In the genomic region with DNA sequence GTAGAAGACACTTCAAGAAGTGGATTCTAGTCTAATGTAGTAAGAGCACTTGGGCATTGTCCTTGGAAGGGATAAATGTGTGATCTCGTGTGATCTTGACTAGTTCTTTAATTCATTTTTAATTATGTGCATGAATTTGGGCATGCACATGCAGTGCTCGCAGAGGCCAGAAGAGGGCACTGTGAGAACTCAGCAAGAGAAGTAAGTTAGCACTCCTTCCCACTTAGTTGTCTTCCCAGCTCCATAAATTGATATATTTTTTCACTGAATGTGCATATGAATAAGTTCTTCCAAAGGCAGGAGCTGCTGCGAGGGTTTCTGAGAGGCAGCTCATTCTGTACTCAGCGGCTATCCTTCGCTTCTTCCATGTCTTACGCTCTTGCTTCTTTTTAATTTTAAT, we compare ENCODE assay signal across 9 mouse cellular contexts. TPM values are rescaled to one million over a fixed set of nuclear protein-coding genes. Genes with fewer than 3 reads are reported as not detected.
DNase-seq lines count a peak whose midpoint lies in the region; ATAC-seq lines count a peak whose summit lies in the region.
"Had no signal": no experiment of that assay in that cellular context is flagged by ENCODE, and none has a peak within 500 bp of the region (broad histone marks: within the 10 kb centered on the region; RNA-seq: fewer than 3 reads in every experiment).

No protein-coding gene starts in this region.

- no peaks in the 10 kb centered on the region for H3K27me3 ChIP-seq in neural tube, embryonic 15.5 days (replicated peaks)
- no peaks in the 10 kb centered on the region for H3K27me3 ChIP-seq in limb, embryonic 11.5 days (ENCODE audit: control insufficient read depth, insufficient read depth, low read length)

- H3K36me3 ChIP-seq in neural tube, embryonic 15.5 days = no peaks in the 10 kb centered on the region
- no peaks in the 10 kb centered on the region for H3K36me3 ChIP-seq in limb, embryonic 11.5 days (ENCODE audit: control insufficient read depth, insufficient read depth, low read length)

- 35% methylated on average over 6 of the region's 6 CpGs for WGBS in neural tube, embryonic 15.5 days
- whole genome bisulfite sequencing in limb, embryonic 11.5 days = 42% methylated on average over 6 of the region's 6 CpGs

- no peak for ATAC-seq in neural tube, embryonic 15.5 days (ENCODE audit: low FRiP score)
- ATAC-seq in limb, embryonic 11.5 days (ENCODE audit: insufficient number of reproducible peaks, low FRiP score, low TSS enrichment, low read depth) = no peak
- no peak for ATAC-seq in erythroblast, adult 5-6 weeks (replicated peaks; ENCODE audit: low FRiP score, poor library complexity, severe bottlenecking)

- no peak overlapping the region for H3K9ac ChIP-seq in neural tube, embryonic 15.5 days (replicated peaks)
- H3K9ac ChIP-seq in limb, embryonic 11.5 days (ENCODE audit: low read length) = no peak overlapping the region

- no peak overlapping the region for H3K4me2 ChIP-seq in neural tube, embryonic 15.5 days
- no peak overlapping the region for H3K4me2 ChIP-seq in limb, embryonic 11.5 days (ENCODE audit: low read depth, severe bottlenecking)

- peaks cover 15% of the 10 kb centered on the region for H3K4me1 ChIP-seq in neural tube, embryonic 15.5 days
- H3K4me1 ChIP-seq in limb, embryonic 11.5 days (ENCODE audit: control insufficient read depth, insufficient read depth, low read length) = no peaks in the 10 kb centered on the region

- no peaks in the 10 kb centered on the region for H3K9me3 ChIP-seq in neural tube, embryonic 15.5 days (replicated peaks)
- no peaks in the 10 kb centered on the region for H3K9me3 ChIP-seq in limb, embryonic 11.5 days (ENCODE audit: control insufficient read depth, low read length)

- peak; percentile 72 for DNase-seq in neural tube, embryonic 10.5 days (ENCODE audit: extremely low spot score, low spot score)
- DNase-seq in adrenal gland, postnatal 10 days = peak; percentile 82
- DNase-seq in embryo, embryonic 10.5 days (ENCODE audit: low spot score) = peak; percentile 80
- peak; percentile 23 to 70 for DNase-seq in kidney, adult 8-10 months
- DNase-seq in limb, embryonic 11.5 days (ENCODE audit: low spot score) = peak; percentile 82
- peak; percentile 71 to 73 for DNase-seq in right cerebral cortex, postnatal 36 days (ENCODE audit: low spot score in 2 of 2)

- no peak overlapping the region for H3K4me3 ChIP-seq in neural tube, embryonic 15.5 days (replicated peaks)
- H3K4me3 ChIP-seq in limb, embryonic 11.5 days (ENCODE audit: low read depth, low read length) = no peak overlapping the region

- no peak overlapping the region for H3K27ac ChIP-seq in neural tube, embryonic 15.5 days (replicated peaks)
- H3K27ac ChIP-seq in limb, embryonic 11.5 days (replicated peaks; ENCODE audit: low read depth, low read length) = no peak overlapping the region

RNA-seq across cellular contexts. Expression of a gene that starts 3.2 kb away (rescaled TPM):
- polyA plus RNA-seq in neural tube, embryonic 15.5 days (2015; fragmentation: Nextera tagmentation; extraction: Ambion mirVana) = 0.36 and 0.49 TPM in 2 replicates
- total RNA-seq in adrenal gland, postnatal 10 days (2021) = not detected
- not detected in 2 replicates for polyA plus RNA-seq in limb, embryonic 11.5 days (2014; fragmentation: Nextera tagmentation; extraction: Ambion mirVana)
- total RNA-seq in erythroblast, adult 5-6 weeks (2015; ENCODE audit: low replicate concordance) = not detected in 2 replicates
- total RNA-seq in erythroblast, adult 5-6 weeks (2017; ENCODE audit: low replicate concordance) = not detected in 2 replicates
- total RNA-seq: hematopoietic stem cell, adult 5-6 weeks had no signal

RNA-seq across cellular contexts. Expression of a gene that starts 24.3 kb away (rescaled TPM):
- polyA plus RNA-seq in neural tube, embryonic 15.5 days (2015; fragmentation: Nextera tagmentation; extraction: Ambion mirVana) = 27.5 and 31.0 TPM in 2 replicates
- under 1 TPM; 0.33 to 0.39 TPM for total RNA-seq in adrenal gland, postnatal 10 days (2021)
- polyA plus RNA-seq in limb, embryonic 11.5 days (2014; fragmentation: Nextera tagmentation; extraction: Ambion mirVana) = 0.33 and 1.1 TPM in 2 replicates
- not detected in 2 replicates for total RNA-seq in erythroblast, adult 5-6 weeks (2015; ENCODE audit: low replicate concordance)
- not detected in 2 replicates for total RNA-seq in erythroblast, adult 5-6 weeks (2017; ENCODE audit: low replicate concordance)
- total RNA-seq: hematopoietic stem cell, adult 5-6 weeks had no signal

RNA-seq across cellular contexts. Expression of a gene that starts 37.9 kb away (rescaled TPM):
- 0.10 TPM in 1 of 2 replicates, not detected in the other for polyA plus RNA-seq in neural tube, embryonic 15.5 days (2015; fragmentation: Nextera tagmentation; extraction: Ambion mirVana)
- total RNA-seq in adrenal gland, postnatal 10 days (2021) = not detected
- polyA plus RNA-seq in limb, embryonic 11.5 days (2014; fragmentation: Nextera tagmentation; extraction: Ambion mirVana) = 0.17 and 0.18 TPM in 2 replicates
- total RNA-seq in erythroblast, adult 5-6 weeks (2015; ENCODE audit: low replicate concordance) = not detected in 2 replicates
- total RNA-seq in erythroblast, adult 5-6 weeks (2017; ENCODE audit: low replicate concordance) = not detected in 2 replicates
- total RNA-seq: hematopoietic stem cell, adult 5-6 weeks had no signal
